Mouse (Mus musculus) yolk sac, embryonic 10.5 days (tissue): ENCODE data around the gene Map4.

ENCODE experiments used
- DNase-seq: peaks from one replicate; pipeline ENCODE4 v3.0.0-alpha.2; 2017; ENCODE audit warnings: low spot score

The Map4 gene

DNA sequence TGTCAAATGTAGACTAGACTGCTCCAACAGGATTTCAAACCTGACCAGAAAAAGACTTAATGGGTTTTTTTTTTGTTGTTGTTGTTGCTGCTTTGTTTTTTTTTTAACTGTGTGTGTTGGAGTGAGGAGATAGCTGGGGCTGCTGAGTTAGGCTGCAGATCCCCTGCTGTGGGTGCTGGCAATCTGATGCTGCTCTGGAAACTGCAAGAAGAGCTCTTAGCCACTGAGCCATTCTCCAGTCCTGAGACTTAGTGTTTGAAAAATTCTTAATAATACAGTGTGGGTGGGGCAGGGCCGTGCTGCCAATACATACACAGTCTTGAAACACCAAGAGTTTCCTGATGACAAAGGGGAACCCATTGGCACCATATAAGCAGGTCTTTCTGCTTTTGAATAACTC is 70.7 kb downstream of the Map4 start:
- DNase-seq: no peak

DNA sequence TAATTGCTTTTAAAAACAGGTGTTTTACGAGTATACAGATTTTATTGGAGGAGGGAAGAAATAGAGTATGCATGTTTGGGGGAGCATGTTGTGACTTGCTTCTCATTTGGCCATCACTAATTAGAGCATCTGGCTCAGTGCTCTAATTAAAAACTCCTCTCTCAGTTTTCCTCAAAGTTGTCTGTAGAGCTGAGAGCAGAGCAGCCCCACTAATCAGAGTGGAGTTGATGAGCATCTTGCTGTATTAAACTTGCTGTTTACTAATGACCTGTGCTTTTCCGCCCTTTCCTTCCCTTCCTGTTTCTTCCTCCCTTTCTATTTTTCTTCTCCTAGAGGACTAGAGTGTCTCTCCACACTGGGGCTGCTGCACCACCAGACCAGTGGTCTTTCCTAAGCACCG is 71.2 kb downstream of the Map4 start:
- DNase-seq: no peak

GRCm38 (mm10) chr9:110019224-110019623 is 88.0 kb downstream of the Map4 start:
- DNase-seq: no peak

DNA sequence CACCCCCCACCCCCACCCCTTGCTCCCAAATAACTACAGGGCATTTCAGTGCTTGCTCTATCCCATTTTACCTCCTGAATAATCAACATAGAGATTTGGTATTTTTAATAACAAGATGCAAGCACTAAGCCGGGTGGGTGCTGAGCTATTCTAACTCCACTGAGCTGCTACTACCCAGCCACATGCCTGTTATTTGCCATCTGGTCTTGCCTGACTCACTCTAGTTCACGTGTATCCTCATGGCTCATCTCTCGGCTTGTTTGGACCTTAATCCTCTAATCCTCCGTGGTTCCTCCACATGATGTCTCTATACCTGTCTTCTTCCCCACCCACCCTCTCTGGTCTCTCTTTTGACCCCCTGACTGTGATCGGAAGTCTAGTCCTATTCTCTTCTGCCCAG is 89.1 kb downstream of the Map4 start:
- no peak for DNase-seq

DNA sequence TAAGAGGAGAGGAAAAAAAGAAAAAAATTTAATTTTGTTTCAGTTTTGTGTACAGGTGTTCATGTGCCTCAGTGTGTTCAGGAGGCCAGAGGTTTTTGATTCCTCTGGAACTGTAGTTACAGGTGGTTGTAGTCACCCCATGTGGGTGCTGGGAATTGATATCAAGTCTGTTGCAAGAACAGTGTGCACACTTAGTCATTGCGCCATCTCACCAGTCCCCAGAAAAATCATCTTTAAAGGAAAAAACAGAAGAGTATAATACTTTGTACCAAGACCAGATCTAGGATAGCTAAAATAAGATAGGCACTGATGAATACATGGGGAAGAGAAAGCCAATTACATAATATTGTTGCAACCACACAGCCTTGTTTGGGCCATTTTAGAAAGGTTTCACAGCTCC is 90.2 kb downstream of the Map4 start:
- no peak for DNase-seq

- no peak for DNase-seq
These were observed 90.9 kb downstream of the Map4 start for GRCm38 (mm10) chr9:110022151-110022550.

DNA sequence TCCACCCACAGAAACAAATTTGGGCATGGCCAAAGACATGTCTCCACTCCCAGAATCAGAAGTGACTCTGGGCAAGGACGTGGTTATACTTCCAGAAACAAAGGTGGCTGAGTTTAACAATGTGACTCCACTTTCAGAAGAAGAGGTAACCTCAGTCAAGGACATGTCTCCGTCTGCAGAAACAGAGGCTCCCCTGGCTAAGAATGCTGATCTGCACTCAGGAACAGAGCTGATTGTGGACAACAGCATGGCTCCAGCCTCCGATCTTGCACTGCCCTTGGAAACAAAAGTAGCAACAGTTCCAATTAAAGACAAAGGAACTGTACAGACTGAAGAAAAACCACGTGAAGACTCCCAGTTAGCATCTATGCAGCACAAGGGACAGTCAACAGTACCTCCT is 103.8 kb downstream of the Map4 start:
- DNase-seq: no peak

GRCm38 (mm10) chr9:110037895-110038294 is 106.6 kb downstream of the Map4 start:
- no peak for DNase-seq

GRCm38 (mm10) chr9:110038485-110038884 is 107.2 kb downstream of the Map4 start:
- no peak for DNase-seq

GRCm38 (mm10) chr9:110044373-110044772 is 113.1 kb downstream of the Map4 start:
- DNase-seq: no peak

DNA sequence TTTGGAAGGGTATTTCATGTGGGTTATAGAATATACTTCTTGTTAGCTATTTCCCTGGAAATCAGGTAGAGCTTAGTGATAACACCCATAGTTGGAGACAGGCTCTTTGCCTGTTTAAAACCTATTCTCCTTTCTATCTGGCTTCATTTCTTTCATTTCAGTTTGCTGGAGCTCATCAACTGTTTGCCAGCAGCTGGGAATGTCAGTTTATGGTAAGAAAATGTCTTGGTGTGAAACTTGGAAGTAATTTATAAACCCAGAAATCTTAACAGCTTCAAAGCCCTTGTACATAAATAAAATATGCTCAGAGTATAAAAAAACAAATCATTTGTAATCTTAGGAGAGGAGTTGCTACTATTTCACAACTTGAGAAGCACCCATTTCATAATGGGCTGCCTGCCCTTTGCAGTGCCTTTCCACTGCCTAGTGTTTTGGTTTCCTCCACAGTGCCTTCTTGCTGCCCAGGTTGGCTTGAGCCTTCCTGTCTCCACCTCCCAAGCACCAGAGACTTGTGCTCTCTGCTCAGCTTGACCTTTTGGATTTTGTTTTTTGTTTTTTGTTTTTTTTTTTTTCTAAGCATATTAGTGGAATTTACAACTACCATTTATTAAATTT is 114.6 kb downstream of the Map4 start:
- no peak for DNase-seq

DNA sequence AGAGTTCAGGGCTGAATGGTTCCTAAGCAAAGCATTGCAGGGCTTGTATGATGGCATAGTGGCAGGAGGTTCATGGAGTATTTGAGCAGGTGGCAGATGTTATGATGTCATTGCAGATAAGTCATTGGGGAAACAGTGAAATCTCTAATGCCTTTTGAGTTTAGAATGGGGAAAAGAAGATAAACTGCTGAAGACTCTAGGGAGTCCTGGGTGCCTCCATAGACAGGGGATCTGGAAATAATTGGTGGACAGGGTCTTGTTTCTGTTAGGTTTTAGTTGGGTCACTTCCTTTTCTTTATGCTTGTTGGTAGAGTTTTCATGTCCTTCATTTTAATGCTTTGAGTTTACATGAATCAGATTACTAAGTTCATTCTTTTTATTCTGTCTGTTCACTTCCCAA is 116.0 kb downstream of the Map4 start:
- no peak for DNase-seq

GRCm38 (mm10) chr9:110047857-110048256 is 116.6 kb downstream of the Map4 start:
- DNase-seq: no peak

GRCm38 (mm10) chr9:110051184-110051583 is 119.9 kb downstream of the Map4 start:
- DNase-seq: no peak

DNA sequence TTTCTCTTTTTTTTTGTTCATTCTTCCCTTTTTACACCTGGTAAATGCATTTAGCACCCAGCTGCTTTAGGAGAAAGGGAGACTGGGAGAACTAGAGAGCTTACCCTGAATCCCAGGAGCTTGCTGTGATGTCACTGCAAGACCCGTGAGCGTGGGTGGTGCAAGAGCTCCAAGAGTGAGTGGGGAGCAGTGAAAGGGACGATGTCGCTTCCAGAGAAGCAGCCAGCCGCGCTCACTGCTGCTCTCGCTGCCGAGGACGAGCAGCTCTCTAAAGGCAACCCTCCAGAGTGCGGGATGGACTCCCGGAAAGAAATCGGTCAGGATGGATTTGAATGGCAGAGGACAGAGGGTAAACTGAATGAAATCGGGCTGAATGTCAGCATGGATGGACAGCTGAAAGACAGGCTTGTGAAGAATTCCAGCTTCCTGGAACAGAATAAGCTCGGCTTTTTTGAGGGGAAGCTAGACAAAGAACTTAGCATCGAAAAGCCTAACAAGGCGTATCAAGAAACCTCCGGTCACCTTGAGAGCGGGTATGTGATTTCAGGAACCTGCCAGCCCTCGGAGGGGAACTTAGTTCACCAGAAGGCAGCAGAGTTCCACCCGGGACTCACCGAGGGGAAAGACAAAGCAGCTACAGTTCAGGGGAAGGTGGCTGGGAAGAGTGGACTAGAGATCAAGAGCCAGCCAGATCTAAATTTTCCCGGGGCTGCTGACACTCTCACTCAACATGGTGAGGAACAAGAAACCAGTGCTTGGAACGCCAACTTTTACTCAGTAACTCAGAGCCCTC is 120.8 kb downstream of the Map4 start:
- no peak for DNase-seq

- DNase-seq: no peak
These were observed 121.7 kb downstream of the Map4 start for GRCm38 (mm10) chr9:110052951-110053304.

GRCm38 (mm10) chr9:110053305-110054079 is 122.2 kb downstream of the Map4 start:
- DNase-seq: no peak

DNA sequence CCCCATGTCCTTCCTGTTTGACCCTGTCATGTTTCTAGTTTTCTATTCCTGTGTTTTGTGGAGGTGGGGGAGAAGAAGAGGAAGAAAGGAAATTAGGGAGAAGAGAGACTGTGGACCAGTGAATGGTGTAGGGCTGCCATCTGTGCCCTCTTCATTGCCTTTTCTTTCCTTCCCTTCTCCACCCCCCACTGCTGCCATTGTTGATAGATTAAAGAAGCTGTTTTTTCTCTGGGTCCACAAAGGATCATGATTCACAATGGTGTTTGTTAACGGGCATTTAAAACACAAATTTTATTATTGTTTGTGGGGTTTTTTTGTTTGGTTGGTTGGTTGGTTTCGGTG is 122.8 kb downstream of the Map4 start:
- no peak for DNase-seq

DNA sequence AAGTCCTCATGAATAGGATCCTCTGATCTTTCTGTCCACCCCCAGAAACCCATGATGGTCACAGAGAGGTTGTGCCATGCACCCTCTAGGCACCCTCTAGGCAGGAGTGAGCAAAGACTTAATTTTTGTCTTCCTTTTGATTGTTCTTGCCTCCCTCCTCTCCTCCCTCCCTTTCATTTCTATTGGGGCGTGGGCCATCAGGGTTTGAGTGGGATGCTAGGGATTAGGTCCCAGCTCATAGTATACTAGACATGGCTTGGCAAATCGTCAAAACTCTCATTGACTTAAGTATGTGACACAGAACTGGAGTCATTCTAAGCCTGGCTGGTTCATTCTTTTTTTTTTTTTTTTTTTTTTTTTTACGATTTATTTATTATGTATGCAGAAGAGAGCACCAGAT is 123.5 kb downstream of the Map4 start:
- no peak for DNase-seq

GRCm38 (mm10) chr9:110057200-110057599 is 125.9 kb downstream of the Map4 start:
- DNase-seq: no peak

GRCm38 (mm10) chr9:110060761-110061160 is 129.5 kb downstream of the Map4 start:
- no peak for DNase-seq

DNA sequence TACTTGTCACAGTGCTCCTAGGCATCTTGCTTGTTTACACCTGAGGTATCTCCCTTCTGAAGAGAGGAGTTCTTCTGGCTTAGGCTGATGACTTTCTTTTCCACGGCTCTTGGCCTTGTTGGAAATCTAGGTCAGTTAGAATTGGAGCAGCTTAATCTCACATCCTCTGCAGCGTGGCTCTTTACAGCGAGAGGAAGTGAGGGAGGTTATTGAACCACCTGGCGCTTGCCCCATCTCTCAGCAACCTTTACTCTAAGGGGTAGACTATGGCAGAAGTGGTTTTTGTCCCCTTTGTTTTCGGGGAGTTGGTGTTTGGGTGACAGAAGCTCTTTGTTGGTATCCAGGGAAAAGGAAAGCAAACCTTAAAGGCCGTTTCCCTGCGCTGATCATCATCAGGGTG is 131.1 kb downstream of the Map4 start:
- no peak for DNase-seq

DNA sequence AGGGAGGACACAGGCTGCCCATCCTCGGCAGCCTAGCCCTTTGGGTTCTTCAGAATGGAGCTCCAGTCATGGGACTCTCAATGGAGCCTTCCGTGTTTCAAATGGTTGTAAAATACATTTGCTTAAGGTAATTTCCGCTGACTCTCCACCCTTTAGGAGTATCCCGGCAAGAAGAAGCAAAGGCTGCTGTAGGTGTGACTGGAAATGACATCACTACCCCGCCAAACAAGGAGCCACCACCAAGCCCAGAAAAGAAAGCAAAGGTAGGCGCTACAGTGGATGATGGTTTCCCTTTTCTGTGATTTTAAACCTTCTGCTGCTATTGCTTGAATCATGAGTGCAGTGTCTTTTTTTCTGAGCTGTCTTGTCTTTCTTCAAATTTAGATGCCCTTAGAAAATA is 131.6 kb downstream of the Map4 start:
- no peak for DNase-seq
